Mouse (Mus musculus) left cerebral cortex, postnatal 4 days (tissue): ENCODE measurements around the gene Marf1. TPM values are rescaled to one million over a fixed set of nuclear protein-coding genes. Genes with fewer than 3 reads are reported as not detected.

ENCODE experiments used
- DNase-seq: peaks from one replicate; pipeline ENCODE4 v3.0.0-alpha.2; 2022
- intact Hi-C: fragments of 180-260 bp; cut with DNase I; formaldehyde crosslinking; loops from one replicate; pipeline ENCODE4 v1.15.1; 2025
- total RNA-seq, 2 experiments: library from RNA; stranded (reverse); gene quantifications; 2 replicates each; pipeline ENCODE4 v1.2.3; 2021

Gene Marf1
- total RNA-seq, 2 experiments from 2014 or later: 43.2 to 45.8 TPM

DNA sequence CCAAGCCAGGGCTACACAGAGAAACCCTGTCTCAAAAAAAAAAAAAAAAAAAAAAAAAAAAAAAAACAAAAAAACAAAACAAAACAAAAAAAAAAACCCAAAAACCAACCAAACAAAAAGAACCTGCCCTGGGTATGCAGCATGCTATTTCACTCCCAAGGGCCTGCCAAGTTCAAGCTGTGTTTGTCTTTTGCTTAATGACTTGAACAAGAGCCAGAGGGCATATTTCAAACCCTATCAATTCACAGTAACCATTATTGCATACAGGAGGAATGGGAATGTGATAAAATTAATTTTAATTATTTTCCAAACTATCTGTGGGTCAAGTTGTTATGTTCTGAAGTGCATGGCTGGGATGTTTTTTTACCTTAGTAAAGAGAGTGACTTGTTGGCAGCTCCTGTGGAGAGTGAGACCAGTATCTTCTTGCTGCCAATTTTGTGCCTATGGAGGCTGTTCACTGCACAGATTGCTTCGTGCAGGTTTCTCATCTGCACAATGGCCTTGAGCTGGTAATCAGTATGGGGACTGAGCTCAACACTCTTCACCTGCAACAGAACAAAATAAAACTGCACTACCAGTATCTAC lies 25.1 kb downstream of the Marf1 start:
- intact Hi-C loops: no loop called here
- DNase-seq: no peak

DNA sequence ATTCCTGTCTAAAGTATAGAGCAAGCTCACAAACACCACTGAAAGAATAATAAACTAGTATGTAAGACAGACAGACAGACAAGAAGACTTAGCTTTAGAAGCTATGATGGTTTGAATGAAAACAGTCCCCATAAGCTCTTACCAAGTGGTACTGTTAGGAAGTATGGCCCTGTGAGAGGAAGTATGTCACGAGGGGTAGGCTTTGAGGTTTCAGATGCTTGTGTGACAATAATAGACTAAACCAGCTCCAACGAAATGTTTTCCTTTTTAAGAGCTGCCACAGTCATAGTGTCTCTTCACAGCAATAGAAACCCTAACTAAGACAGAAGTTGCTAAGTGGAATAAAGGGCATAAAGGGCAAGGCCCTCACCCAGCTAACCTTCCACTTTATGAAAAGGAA lies 28.1 kb downstream of the Marf1 start:
- intact Hi-C loops: no loop called here
- DNase-seq: no peak

DNA sequence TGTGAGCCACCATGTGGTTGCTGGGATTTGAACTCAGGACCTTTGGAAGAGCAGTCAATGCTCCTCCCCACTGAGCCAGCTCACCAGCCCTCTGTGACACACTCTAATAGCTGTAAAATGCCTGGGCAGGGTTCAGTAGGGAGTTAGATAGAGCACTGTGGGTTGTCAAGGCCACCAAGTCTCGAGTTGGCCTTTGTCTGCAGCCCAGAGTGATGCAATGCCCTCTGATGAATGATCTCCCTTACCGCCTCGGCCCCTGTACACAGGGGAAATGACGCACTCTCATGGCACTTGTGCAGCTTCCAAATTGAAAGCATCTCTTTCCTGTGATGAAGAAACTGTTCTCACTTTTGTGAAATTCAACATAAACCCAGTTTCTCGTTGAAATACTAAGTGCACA lies 31.3 kb downstream of the Marf1 start:
- DNase-seq: no peak
- intact Hi-C loops: no loop called here

DNA sequence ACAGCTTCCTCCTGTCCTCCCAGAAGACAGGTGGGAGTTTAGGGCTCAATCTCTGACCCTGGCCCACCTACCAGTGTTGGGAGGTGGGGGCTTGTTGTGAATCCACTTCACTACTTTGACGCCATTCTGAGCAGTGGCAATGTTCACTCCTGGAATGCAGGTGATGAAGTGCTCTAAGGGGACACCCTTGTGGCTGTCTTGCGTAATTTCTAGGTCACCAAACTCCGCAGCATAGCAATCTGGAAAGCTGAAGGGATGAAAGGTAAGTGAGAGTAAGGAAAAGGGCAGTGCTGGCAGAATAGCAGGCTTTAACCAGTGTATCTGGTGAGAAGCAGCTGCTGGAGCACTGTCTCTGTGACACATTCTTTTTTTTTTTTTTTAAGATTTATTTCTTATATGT lies 31.8 kb downstream of the Marf1 start:
- intact Hi-C loops: no loop called here
- no peak for DNase-seq

DNA sequence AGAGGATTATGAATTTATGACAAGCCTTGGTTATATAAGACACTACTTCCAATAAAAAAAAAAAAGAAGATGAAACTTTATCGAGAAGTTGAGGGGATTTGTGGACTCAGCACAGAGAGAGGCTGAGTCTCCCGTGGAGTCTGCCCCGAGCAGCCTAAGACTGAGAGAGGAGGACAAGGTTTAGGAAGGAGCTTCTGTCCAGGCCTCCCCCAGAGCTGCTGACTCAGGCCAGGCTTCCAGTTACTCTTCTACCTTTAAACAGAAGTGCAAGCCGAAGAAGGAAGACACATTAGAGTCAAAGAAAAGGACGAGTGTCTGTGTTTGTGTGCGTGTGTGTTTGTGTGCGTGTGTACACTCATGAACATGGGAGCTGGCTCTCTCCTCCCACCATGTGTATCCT lies 32.4 kb downstream of the Marf1 start:
- no peak for DNase-seq
- intact Hi-C loops: no loop called here

DNA sequence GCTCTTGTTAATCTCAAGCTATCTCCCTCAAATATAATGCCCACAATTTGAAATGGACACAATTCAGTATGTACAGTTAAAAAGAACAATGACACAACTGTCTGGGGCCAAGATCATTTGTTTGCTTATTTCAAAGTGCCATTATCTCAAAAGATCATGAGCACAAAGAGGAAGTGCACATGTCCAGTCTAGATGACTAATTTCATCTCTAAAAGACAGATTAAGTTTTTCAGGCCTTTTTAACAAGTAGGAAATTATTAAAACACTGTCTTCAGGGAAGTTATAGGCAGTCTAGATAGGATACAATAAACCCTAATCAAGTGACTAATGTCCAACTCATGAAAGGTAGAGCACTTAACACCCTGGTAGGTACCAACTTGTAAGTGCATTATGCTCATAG lies 34.2 kb downstream of the Marf1 start:
- no peak for DNase-seq
- intact Hi-C loops: loop anchor here (10.0 kb wide), 1 partner anchor 224 kb away; the partner anchor contains the start of genes Mpv17l and Pdxdc1

DNA sequence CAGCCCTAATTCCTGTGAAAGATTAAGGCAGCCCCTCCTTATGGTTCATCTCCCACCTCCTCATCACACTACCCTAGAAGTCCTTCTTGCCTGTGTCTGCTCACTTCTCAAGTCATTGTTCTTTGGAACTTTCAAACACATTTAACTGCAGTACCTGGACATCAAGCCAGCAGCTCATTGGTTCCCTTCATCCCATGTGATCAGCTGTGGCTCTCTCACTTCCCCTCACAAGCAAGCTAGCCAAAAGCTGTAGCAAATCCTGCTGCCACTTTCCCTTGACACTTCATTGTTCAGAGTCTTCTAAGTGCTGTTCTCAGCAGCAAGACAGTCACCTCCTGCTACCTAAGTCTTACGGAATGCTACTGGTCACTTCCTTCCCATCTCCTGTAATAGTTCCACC lies 37.9 kb downstream of the Marf1 start:
- DNase-seq: no peak
- intact Hi-C loops: loop anchor here (10.0 kb wide), 1 partner anchor 220 kb away; the partner anchor contains the start of genes Mpv17l and Pdxdc1

DNA sequence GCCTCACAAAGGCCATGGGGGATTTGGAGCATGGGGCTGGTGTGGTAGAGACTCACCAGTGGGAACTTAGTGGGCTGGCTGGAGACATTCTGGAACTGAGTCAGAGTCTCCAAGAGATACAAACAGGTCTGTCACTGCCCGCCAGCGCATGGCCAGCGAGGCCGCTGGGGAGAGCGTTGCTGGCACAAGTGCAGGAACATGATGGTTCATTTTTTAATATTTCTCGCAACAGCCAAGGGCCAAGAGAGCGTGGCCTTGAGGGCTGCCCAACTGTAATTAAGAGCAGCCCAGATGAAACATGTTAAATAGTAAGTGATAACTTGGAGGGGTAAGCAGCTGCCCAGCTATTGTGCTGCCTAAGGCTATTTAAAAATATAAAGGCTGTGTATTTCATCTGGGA lies 38.4 kb downstream of the Marf1 start:
- DNase-seq: no peak
- intact Hi-C loops: loop anchor here (10.0 kb wide), 1 partner anchor 220 kb away; the partner anchor contains the start of genes Mpv17l and Pdxdc1

DNA sequence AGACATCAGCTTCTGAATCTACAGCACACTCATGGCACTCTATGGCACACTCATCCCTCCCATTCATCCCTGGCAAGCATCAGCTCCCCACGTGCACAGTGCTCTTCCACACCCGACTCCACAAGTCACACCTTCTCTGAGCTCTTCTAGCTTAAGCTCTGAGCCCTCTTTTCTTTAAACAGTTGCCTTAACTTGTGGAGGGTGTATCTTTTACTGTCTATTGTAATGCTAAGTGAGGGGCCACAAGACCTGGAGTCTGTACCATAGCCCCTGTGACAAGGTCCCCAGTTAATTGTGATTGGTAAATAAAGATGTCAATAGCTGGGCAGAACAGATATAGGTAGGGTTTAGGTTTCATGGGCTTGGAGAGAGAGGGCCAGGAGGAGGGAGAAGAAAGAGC lies 39.2 kb downstream of the Marf1 start:
- intact Hi-C loops: loop anchor here (10.0 kb wide), 1 partner anchor 219 kb away; the partner anchor contains the start of genes Mpv17l and Pdxdc1
- DNase-seq: no peak

DNA sequence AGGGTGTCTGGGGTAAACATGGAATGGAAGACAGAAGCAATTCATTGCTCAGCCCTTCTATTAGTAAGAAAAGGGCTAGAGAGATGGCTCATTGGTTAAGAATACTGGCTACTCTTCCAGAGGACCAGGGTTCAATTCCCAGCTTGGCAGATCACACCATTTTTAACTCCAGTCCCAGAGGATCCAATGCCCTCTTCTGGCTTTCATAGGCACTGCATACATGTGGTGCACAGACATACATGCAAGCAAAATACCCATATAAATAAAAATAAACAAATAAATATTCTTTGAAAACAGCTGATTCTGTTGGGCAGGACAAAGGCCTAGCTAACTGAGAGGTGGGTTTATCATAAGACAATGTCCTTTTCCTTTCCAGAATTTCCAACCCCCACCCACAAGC lies 40.6 kb downstream of the Marf1 start:
- intact Hi-C loops: loop anchor here (10.0 kb wide), 1 partner anchor 218 kb away; the partner anchor contains the start of genes Mpv17l and Pdxdc1

DNA sequence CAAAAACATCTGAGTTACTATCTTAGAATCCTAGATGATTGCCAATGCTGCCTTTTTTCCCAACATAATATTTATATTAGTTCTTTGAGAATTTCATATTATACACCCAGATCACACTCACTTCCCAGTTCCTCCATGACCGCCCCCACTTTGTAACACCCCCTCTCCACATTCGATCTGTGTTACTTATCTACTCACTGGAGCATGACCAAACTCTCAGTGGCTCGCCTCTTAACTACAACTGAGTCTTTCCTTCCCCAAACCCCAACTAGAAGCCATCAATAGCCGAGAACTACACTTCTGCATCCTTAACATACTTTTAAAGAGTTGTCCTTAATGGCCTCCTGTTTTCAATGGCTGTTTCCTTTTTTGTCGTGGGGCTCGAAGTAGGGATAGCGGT lies 41.6 kb downstream of the Marf1 start:
- intact Hi-C loops: loop anchor here (10.0 kb wide), 1 partner anchor 217 kb away; the partner anchor contains the start of genes Mpv17l and Pdxdc1
- DNase-seq: no peak

More for the DNA sequence above, 40.6 kb downstream of the Marf1 start:
- no peak for DNase-seq

DNA sequence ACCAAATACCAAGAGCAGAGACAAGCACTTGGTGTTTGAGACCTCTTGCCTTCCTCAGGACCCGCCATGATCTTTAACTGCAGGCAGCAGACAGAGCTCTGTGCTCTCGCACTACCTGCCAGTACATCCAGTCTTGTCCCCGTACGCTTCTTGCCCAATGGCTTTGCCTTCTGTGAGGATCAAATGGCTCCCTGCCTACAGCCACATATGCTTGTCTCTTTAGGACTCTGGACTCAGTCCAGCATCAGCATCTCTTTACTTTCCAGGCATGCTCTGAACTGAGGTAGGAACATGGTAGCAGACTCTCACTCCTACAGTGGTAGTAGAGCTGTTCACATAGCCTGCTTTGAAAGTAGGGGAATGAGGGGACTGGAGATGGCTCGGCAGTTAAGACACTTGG lies 42.2 kb downstream of the Marf1 start:
- intact Hi-C loops: loop anchor here (10.0 kb wide), 1 partner anchor 216 kb away; the partner anchor contains the start of genes Mpv17l and Pdxdc1

DNA sequence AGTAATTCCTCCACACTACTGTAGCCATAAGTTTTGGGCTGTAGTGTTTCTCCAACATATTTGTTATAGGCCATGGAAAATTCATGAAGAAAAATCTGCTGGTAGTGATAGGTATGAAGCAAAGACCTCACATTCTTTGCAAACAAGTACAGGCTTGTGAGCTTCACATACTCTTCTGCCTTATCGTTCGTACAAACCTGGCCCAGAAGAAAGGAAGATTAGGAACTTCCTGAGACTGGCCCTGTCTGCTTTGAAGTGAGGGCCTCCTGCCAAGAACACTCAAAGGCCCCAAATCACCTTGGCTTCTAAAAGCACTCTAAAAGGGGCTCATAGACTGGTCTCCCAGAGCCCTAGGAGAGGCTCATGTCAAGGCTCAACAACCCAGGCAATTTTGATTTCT lies 45.9 kb downstream of the Marf1 start:
- intact Hi-C loops: no loop called here

More for the DNA sequence above, 42.2 kb downstream of the Marf1 start:
- no peak for DNase-seq

DNA sequence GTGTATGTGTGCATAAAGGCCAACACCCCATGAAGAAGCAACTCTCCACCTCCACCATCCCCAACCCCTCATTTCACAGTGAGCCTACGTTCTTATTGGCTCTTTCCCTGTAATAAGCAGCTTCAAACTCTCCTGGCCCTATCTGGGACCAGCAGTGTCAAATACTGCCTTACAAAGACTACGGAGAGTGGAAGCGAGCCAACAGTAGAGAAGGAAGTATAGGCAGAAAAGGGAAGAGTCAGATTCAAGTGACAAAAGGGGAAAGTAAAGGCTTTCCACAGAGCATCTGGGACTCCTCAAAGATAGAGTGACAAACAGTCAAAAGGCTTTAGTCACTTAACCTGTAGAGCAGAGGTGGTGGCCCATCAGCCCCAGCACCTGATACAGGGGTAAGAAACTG lies 50.4 kb downstream of the Marf1 start:
- DNase-seq: no peak
- intact Hi-C loops: no loop called here

More for the DNA sequence above, 45.9 kb downstream of the Marf1 start:
- no peak for DNase-seq

DNA sequence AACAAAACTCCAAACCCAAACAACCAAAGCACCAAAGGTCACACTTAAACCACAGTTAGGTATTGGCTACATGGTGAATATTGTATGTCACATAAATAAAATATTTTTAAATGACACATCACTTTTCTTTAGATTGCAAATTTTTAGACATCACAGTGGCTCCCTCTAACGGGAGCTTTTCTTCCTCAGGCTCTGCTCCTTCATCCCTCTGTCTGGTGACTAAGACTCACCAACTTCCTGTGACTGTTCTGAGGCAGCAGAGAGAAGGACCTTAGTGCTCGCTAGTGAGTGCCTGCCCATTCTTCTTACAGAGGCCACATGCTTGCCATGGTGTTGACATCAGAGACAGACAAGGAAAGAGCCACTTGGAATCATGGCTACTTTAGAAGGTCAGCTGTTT lies 51.0 kb downstream of the Marf1 start:
- no peak for DNase-seq
- intact Hi-C loops: no loop called here

DNA sequence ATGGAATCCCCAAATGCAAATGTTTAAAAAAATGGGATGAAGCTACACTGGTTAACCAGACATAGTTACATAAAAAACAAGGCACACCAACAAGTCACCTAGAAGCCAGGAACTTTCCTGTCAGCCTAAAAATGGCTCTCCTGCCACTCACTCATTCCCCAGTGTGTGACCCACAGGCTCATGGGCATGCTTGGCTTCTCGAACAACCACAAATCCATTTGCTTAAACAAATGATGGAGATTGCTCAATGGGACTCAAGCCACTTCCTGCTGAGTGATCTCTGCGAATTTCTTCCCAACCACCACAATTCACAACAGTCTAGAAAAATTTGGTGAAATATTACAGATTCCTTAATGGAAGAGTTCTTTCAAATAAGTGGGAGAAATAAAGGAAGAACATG lies 52.2 kb downstream of the Marf1 start:
- intact Hi-C loops: no loop called here
- DNase-seq: no peak

DNA sequence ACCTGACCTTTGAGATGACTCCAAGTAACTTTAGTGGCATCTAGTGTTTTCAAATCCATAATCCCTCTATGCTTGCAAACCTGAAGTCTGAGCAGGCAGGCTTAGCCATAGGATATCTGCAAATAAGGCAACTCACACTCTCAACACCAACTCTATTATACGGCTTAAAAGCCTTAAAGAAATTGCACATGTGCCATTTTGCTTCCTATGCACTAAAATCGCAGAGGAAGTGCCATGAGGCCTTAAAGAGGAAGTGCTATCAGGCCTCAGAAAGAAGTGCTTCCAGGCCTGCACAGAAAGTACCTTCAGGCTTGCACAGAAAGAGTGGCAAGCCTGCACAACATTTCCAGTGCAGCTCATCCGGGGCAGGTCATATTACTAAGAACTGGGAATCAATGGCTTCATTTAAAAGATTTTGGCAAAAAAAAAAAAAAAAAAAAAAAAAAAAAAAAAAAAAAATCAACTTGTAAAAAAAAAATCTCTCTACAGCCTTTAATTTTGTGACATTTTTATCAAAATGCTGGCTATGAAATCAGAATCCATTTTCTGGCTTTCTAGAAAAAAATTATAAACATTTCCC lies 53.4 kb downstream of the Marf1 start:
- no peak for DNase-seq
- intact Hi-C loops: no loop called here

DNA sequence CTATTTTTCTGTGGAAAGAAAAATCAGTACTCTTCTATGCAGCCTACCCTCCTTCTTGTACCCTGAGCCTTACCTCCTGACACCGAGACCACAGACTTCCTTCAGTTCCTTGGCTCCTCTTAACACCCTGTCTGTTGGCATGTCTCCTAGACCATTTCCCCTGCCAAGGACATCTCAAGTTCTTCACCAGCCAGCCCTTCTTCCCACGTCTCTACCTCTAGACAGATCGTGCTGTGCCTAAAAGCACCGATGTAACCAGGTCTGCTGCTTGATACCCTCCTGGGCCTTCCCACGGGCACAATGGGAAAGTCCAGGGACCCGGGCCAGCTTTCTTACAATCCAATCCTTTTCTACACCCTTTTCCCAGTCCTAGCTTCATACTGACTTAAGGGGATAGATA lies 57.3 kb downstream of the Marf1 start:
- no peak for DNase-seq
- intact Hi-C loops: no loop called here

DNA sequence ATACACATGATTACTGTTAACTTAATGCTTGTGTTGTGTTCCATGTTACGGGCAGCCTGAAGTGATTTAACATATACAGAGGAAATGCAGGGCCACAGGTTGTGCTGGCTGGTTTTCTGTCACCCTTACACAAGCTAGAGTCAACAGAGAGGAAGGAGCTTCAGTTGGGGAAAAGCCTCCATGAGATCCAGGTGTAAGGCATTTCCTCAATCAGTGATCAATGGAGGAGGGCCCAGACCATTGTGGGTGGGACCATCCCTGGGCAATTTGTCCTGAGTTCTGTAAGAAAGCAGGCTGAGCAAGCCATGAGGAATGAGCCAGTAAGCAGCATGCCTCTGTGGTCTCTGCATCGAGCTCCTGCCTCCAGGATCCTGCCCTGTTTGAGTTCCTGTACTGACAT lies 71.4 kb downstream of the Marf1 start:
- no peak for DNase-seq
- intact Hi-C loops: loop anchor here (1.0 kb wide), 1 partner anchor 38 kb away; no protein-coding TSS in a partner anchor

DNA sequence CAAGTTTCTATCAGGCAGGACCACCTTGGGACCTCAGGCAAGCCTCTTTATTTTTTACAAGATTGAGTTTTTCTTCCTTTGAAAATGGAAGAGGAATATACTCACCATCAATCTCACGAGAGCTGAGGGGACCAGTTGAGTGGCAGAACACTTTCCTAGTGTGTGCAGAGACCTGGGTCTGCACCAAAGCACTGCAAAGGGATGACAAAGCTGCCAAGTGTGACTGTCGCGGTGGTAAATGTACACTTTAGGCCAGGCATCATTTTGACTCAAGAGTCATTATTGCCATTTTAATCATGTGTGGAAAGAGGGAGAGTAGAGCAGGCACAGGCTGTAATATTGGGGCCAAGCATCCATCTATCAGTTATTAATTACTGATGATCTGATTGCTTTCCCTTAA lies 73.9 kb downstream of the Marf1 start:
- intact Hi-C loops: no loop called here

DNA sequence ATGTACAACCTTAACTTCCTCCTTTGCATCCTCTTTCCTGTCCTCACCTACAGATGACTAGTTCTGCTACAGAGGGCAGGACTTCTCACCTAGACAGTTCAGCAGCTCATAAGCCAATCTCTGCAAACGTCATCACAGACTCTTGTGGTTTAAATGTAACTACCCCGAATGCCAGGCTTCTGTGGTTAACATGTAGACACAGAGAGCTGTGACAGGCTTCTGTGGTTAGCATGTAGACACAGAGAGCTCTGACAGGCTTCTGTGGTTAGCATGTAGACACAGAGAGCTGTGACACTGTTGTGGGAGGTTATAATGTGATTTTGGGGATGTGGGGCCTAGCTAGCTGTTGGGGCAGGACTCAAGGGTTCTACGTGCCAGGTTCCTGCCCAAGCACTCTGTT lies 74.9 kb downstream of the Marf1 start:
- intact Hi-C loops: no loop called here
- DNase-seq: no peak

More for the DNA sequence above, 73.9 kb downstream of the Marf1 start:
- no peak for DNase-seq

DNA sequence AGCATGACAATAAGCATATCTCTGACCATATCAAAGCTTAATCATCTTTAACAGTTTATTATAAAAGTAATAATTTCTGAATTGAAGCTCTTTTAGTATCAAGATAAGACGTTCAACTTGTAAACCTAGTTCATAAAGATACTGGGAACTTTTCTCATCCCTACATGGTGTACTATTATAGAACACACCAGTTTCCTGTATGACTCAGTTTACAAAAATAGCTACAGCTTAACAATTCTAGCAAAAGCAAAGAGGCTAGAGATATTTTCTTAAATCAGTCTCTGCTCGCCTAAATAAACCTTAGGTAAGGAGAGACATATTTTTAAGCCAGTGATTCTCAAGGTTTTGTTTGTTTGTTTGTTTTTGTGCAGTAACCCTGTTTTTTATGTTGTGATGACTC lies 80.2 kb downstream of the Marf1 start:
- DNase-seq: no peak
- intact Hi-C loops: no loop called here
